In the genomic region with DNA sequence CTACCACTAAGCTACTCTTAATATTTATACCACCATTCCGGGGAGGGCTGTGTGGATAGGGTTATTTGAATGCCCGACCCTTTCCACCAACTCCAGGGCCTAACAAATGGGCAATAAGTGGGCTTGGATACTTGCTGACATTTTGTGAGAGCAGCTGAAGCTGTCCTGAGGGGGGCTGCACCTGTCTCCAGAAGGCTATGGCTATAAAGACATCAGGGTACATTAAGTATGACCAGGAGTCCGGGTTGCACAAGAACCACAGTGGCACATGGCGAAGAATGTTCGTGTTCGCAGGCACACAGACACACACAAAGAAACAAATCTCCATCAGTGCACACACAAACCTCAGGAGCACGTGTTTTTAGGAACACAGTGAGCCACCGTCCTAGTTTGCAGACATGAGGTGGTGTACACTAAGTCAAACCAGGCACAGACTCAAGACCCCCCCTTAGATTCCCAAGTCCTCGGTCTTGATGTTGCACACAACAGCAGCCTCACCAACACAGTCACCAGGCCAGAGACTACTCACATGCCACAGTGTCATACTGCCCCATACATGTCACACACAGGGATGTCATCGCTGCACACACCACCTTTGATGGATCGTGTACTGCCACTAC, we compare ENCODE assay signal across 8 mouse cellular contexts. TPM values are rescaled to one million over a fixed set of nuclear protein-coding genes. Genes with fewer than 3 reads are reported as not detected.
DNase-seq lines count a peak whose midpoint lies in the region; ATAC-seq and TF ChIP-seq lines count a peak whose summit lies in the region.

No protein-coding gene starts in this region.

- H3K79me2 ChIP-seq in CH12.LX (replicated peaks; ENCODE audit: control insufficient read depth, extremely low read depth, insufficient read depth, poor library complexity, severe bottlenecking): peaks cover 33% of the 10 kb centered on the region

- H3K9ac ChIP-seq in CH12.LX (ENCODE audit: insufficient read depth, low read depth): peak overlapping the region; percentile 59
- peak overlapping the region; percentile 92 for H3K9ac ChIP-seq in forebrain, postnatal 0 days
- peak overlapping the region; percentile 87 for H3K9ac ChIP-seq in liver, embryonic 16.5 days (ENCODE audit: low read depth, low read length)

- peak overlapping the region; percentile 33 for H3K4me2 ChIP-seq in CH12.LX (ENCODE audit: insufficient read depth, low read depth, poor library complexity, severe bottlenecking)
- H3K4me2 ChIP-seq in forebrain, postnatal 0 days (ENCODE audit: low read depth): peak overlapping the region; percentile 75
- H3K4me2 ChIP-seq in liver, embryonic 16.5 days (ENCODE audit: low read depth, low read length): peak overlapping the region; percentile 87

- no peak; the same call in 1 of the 2 replicates for TF ChIP-seq POLR2A in CH12.LX (IDR thresholded peaks at IDR 0.05; ENCODE audit: low read depth, low read length)

- H3K4me1 ChIP-seq in CH12.LX (ENCODE audit: control insufficient read depth in 1 of 2, insufficient read depth in 2 of 2): peaks cover 23 to 61% of the 10 kb centered on the region in 2 experiments
- H3K4me1 ChIP-seq in forebrain, postnatal 0 days (ENCODE audit: insufficient read depth): peaks cover 20% of the 10 kb centered on the region
- H3K4me1 ChIP-seq in liver, embryonic 16.5 days (ENCODE audit: control insufficient read depth, low read depth, low read length): peaks cover 39% of the 10 kb centered on the region

- no peaks in the 10 kb centered on the region for H3K27me3 ChIP-seq in CH12.LX (replicated peaks)
- H3K27me3 ChIP-seq in forebrain, postnatal 0 days (ENCODE audit: insufficient read depth, low read length): no peaks in the 10 kb centered on the region
- no peaks in the 10 kb centered on the region for H3K27me3 ChIP-seq in liver, embryonic 16.5 days (ENCODE audit: control insufficient read depth, insufficient read depth, low read depth, low read length)

- TF ChIP-seq CTCF in CH12.LX (conservative IDR thresholded peaks at IDR 0.05 in 1 of 2, IDR thresholded peaks at IDR 0.05 in 1 of 2; ENCODE audit: low read depth in 2 of 2, low read length in 2 of 2): no peak
- TF ChIP-seq CTCF in forebrain, postnatal 0 days (IDR thresholded peaks at IDR 0.05; ENCODE audit: low read depth): no peak

- peak; percentile 19; the same call in 1 of the 2 replicates for TF ChIP-seq EP300 in CH12.LX (IDR thresholded peaks at IDR 0.05; ENCODE audit: low read length)

- H3K27ac ChIP-seq in CH12.LX (ENCODE audit: insufficient read depth, low read depth): peak overlapping the region; percentile 99
- peak overlapping the region; percentile 97 for H3K27ac ChIP-seq in forebrain, postnatal 0 days (ENCODE audit: low read depth, low read length)
- H3K27ac ChIP-seq in liver, embryonic 16.5 days (ENCODE audit: low read length): peak overlapping the region; percentile 95

- TF ChIP-seq RAD21 in CH12.LX (IDR thresholded peaks at IDR 0.05; ENCODE audit: low read depth, low read length): no peak

- H3K9me3 ChIP-seq in CH12.LX (replicated peaks; ENCODE audit: low read length): no peaks in the 10 kb centered on the region
- H3K9me3 ChIP-seq in forebrain, postnatal 0 days (ENCODE audit: low read length): no peaks in the 10 kb centered on the region
- H3K9me3 ChIP-seq in liver, embryonic 16.5 days (replicated peaks; ENCODE audit: control insufficient read depth, low read length): no peaks in the 10 kb centered on the region

- ATAC-seq in forebrain, postnatal 0 days: no peak
- ATAC-seq in liver, embryonic 16.5 days (ENCODE audit: low read depth): no peak
- no peak for ATAC-seq in erythroid progenitor cell, adult 5-6 weeks (replicated peaks; ENCODE audit: low FRiP score, poor library complexity, severe bottlenecking)

- in situ Hi-C loops in CH12.LX (cut with MboI; ENCODE audit: low pct_ligation_motif_present, low pct_unique_long_range_greater_than_20kb, low sequenced_read_pairs): no loop called here

- WGBS in forebrain, postnatal 0 days: 69% methylated on average over 11 of the region's 11 CpGs
- 64% methylated on average over 11 of the region's 11 CpGs for WGBS in liver, embryonic 16.5 days (ENCODE audit: insufficient replicate concordance)

- peak overlapping the region in 2 of 3 experiments; percentile 9 to 50 for H3K4me3 ChIP-seq in CH12.LX (replicated peaks in 1 of 3; ENCODE audit: low read depth in 2 of 3, low read length in 2 of 3, poor library complexity in 1 of 3)
- peak overlapping the region; percentile 90 for H3K4me3 ChIP-seq in forebrain, postnatal 0 days (ENCODE audit: low read depth, low read length)
- H3K4me3 ChIP-seq in liver, embryonic 16.5 days (ENCODE audit: low read depth, low read length): peak overlapping the region; percentile 77

- peaks cover 30 to 61% of the 10 kb centered on the region in 2 experiments for H3K36me3 ChIP-seq in CH12.LX (replicated peaks in 1 of 2; ENCODE audit: control insufficient read depth in 1 of 2, insufficient read depth in 1 of 2, low read length in 1 of 2)
- peaks cover 26% of the 10 kb centered on the region for H3K36me3 ChIP-seq in forebrain, postnatal 0 days (ENCODE audit: insufficient read depth)
- H3K36me3 ChIP-seq in liver, embryonic 16.5 days (ENCODE audit: control insufficient read depth, insufficient read depth): peaks cover 3% of the 10 kb centered on the region; the same call in 1 of the 2 replicates

- dilution Hi-C loops in CH12.LX (cut with MboI; ENCODE audit: extremely low pct_ligation_motif_present, extremely low pct_unique_long_range_greater_than_20kb, low sequenced_read_pairs): no loop called here

- peak; percentile 56 for DNase-seq in cerebellum, adult 9-11 months
- no peak for DNase-seq in cerebellum, postnatal 25 days
- no peak for DNase-seq in CH12.LX (ENCODE audit: extremely low read depth)
- DNase-seq in forebrain, postnatal 0 days: no peak
- DNase-seq in cerebellum, adult 11 months: no peak
- DNase-seq in lung, postnatal 4 days: no peak

TF ChIP-seq in CH12.LX, 34 proteins besides CTCF, POLR2A, EP300 and RAD21 (continues in another document):
- TF ChIP-seq NELFE (IDR thresholded peaks at IDR 0.05; ENCODE audit: low read depth, low read length) (0 out of 2 replicates have a peak, but pooled peaks have one; percentile 26), KAT2A (IDR thresholded peaks at IDR 0.05; ENCODE audit: insufficient replicate concordance, low read length) (no peak), IRF4 (IDR thresholded peaks at IDR 0.05; ENCODE audit: low read depth, low read length) (no peak), HCFC1 (IDR thresholded peaks at IDR 0.05; ENCODE audit: low read depth, low read length) (no peak), UBTF (IDR thresholded peaks at IDR 0.05; ENCODE audit: low read depth, low read length) (no peak)

RNA-seq across cellular contexts. Expression of gene Egln2, which starts 1.0 kb away (rescaled TPM):
- total RNA-seq in CH12.LX (2012; rRNA removed): 83.3 and 103 TPM in 2 replicates
- 37.4 and 37.9 TPM in 2 replicates for total RNA-seq in CH12.LX (2014; rRNA removed)
- 115 and 132 TPM in 2 replicates for polyA plus RNA-seq in CH12.LX (2012; ENCODE audit: insufficient read length, low read depth)
- total RNA-seq in forebrain, postnatal 0 days (2014; rRNA removed): 103 and 112 TPM in 2 replicates
- 85.6 and 88.3 TPM in 2 replicates for polyA plus RNA-seq in forebrain, postnatal 0 days (2015; fragmentation: Nextera tagmentation; extraction: Ambion mirVana)
- 26.4 and 28.2 TPM in 2 replicates for polyA plus RNA-seq in liver, embryonic 16.5 days (2015; fragmentation: Nextera tagmentation; extraction: Ambion mirVana)
- 13.0 and 13.4 TPM in 2 replicates for total RNA-seq in erythroid progenitor cell, adult 5-6 weeks (2015; ENCODE audit: low replicate concordance)
- total RNA-seq in erythroid progenitor cell, adult 5-6 weeks (2017; ENCODE audit: low replicate concordance): 4.9 and 9.6 TPM in 2 replicates

RNA-seq across cellular contexts. Expression of gene Rab4b, which starts 11.1 kb away (rescaled TPM):
- total RNA-seq in CH12.LX (2012; rRNA removed) (31.2 and 39.4 TPM in 2 replicates), CH12.LX (2014; rRNA removed) (22.6 and 26.2 TPM in 2 replicates)
- 69.6 and 85.5 TPM in 2 replicates for polyA plus RNA-seq in CH12.LX (2012; ENCODE audit: insufficient read length, low read depth)
- total RNA-seq in forebrain, postnatal 0 days (2014; rRNA removed): 66.8 and 71.6 TPM in 2 replicates
- polyA plus RNA-seq in forebrain, postnatal 0 days (2015; fragmentation: Nextera tagmentation; extraction: Ambion mirVana): 125 and 138 TPM in 2 replicates
- 21.2 and 22.3 TPM in 2 replicates for polyA plus RNA-seq in liver, embryonic 16.5 days (2015; fragmentation: Nextera tagmentation; extraction: Ambion mirVana)
- 3.2 and 9.2 TPM in 2 replicates for total RNA-seq in erythroid progenitor cell, adult 5-6 weeks (2015; ENCODE audit: low replicate concordance)
- 3.2 and 9.8 TPM in 2 replicates for total RNA-seq in erythroid progenitor cell, adult 5-6 weeks (2017; ENCODE audit: low replicate concordance)

RNA-seq across cellular contexts. Expression of gene Gm21983, which starts 13.3 kb away (rescaled TPM):
- total RNA-seq in CH12.LX (2012; rRNA removed) (0.13 TPM in 1 of 2 replicates, not detected in the other), CH12.LX (2014; rRNA removed) (not detected in 2 replicates)
- 0.81 TPM in 1 of 2 replicates, not detected in the other for polyA plus RNA-seq in CH12.LX (2012; ENCODE audit: insufficient read length, low read depth)
- total RNA-seq in forebrain, postnatal 0 days (2014; rRNA removed): not detected in 2 replicates
- not detected in 2 replicates for polyA plus RNA-seq in forebrain, postnatal 0 days (2015; fragmentation: Nextera tagmentation; extraction: Ambion mirVana)
- not detected in 2 replicates for polyA plus RNA-seq in liver, embryonic 16.5 days (2015; fragmentation: Nextera tagmentation; extraction: Ambion mirVana)
- not detected in 2 replicates for total RNA-seq in erythroid progenitor cell, adult 5-6 weeks (2015; ENCODE audit: low replicate concordance)
- not detected in 2 replicates for total RNA-seq in erythroid progenitor cell, adult 5-6 weeks (2017; ENCODE audit: low replicate concordance)

RNA-seq across cellular contexts. Expression of gene Mia, which starts 13.4 kb away (rescaled TPM):
- total RNA-seq in CH12.LX (2012; rRNA removed) (1.1 and 1.8 TPM in 2 replicates), CH12.LX (2014; rRNA removed) (0.44 and 0.47 TPM in 2 replicates)
- 2.0 and 2.1 TPM in 2 replicates for polyA plus RNA-seq in CH12.LX (2012; ENCODE audit: insufficient read length, low read depth)
- total RNA-seq in forebrain, postnatal 0 days (2014; rRNA removed): 9.0 and 17.4 TPM in 2 replicates
- polyA plus RNA-seq in forebrain, postnatal 0 days (2015; fragmentation: Nextera tagmentation; extraction: Ambion mirVana): 22.5 and 32.8 TPM in 2 replicates
- polyA plus RNA-seq in liver, embryonic 16.5 days (2015; fragmentation: Nextera tagmentation; extraction: Ambion mirVana): 0.74 and 0.76 TPM in 2 replicates
- not detected in 2 replicates for total RNA-seq in erythroid progenitor cell, adult 5-6 weeks (2015; ENCODE audit: low replicate concordance)
- total RNA-seq in erythroid progenitor cell, adult 5-6 weeks (2017; ENCODE audit: low replicate concordance): not detected in 2 replicates

RNA-seq across cellular contexts. Expression of gene Cyp2t4, which starts 14.1 kb away (rescaled TPM):
- total RNA-seq in CH12.LX (2012; rRNA removed) (not detected in 2 replicates), CH12.LX (2014; rRNA removed) (not detected in 2 replicates)
- polyA plus RNA-seq in CH12.LX (2012; ENCODE audit: insufficient read length, low read depth): 0.34 and 0.43 TPM in 2 replicates
- not detected in 2 replicates for total RNA-seq in forebrain, postnatal 0 days (2014; rRNA removed)
- 0.13 and 0.34 TPM in 2 replicates for polyA plus RNA-seq in forebrain, postnatal 0 days (2015; fragmentation: Nextera tagmentation; extraction: Ambion mirVana)
- polyA plus RNA-seq in liver, embryonic 16.5 days (2015; fragmentation: Nextera tagmentation; extraction: Ambion mirVana): not detected in 2 replicates
- total RNA-seq in erythroid progenitor cell, adult 5-6 weeks (2015; ENCODE audit: low replicate concordance): not detected in 2 replicates
- not detected in 2 replicates for total RNA-seq in erythroid progenitor cell, adult 5-6 weeks (2017; ENCODE audit: low replicate concordance)

Comparison
In these comparisons a context has a peak if more than half of its experiments do, and no peak if none do; other contexts are left out.
1. H3K4me2 ChIP-seq: peak in every context shown above with its lines; median percentile 87 in liver, embryonic 16.5 days; 75 in forebrain, postnatal 0 days; 33 in CH12.LX.
2. H3K4me3 ChIP-seq: peak in every context shown above with its lines; median percentile 90 in forebrain, postnatal 0 days; 77 in liver, embryonic 16.5 days; 30 in CH12.LX.